Mouse (Mus musculus) C2C12 (cell line): ENCODE data around the gene Celf2. TPM values are rescaled to one million over a fixed set of nuclear protein-coding genes. Genes with fewer than 3 reads are reported as not detected.

Experiments
- H3K27me3 ChIP-seq: one replicate; pipeline ENCODE4 v1.6.1; 2011; ENCODE audit not compliant: control insufficient read depth, insufficient read depth, insufficient read length
- H3K36me3 ChIP-seq: one replicate; pipeline ENCODE4 v1.6.1; 2011; ENCODE audit not compliant: control insufficient read depth, insufficient read depth
- H3K4me3 ChIP-seq: one replicate; pipeline ENCODE4 v1.5.1; 2011; ENCODE audit warnings: mild to moderate bottlenecking, control low read depth; ENCODE audit not compliant: poor library complexity, insufficient read depth, severe bottlenecking
- H3K79me2 ChIP-seq: one replicate; pipeline ENCODE4 v1.6.1; 2011; ENCODE audit not compliant: control insufficient read depth, insufficient read depth
- H3K79me3 ChIP-seq: one replicate; pipeline ENCODE4 v1.6.1; 2011; ENCODE audit warnings: low read depth, control low read depth
- H3ac ChIP-seq: one replicate; pipeline ENCODE3; 2011; ENCODE audit warnings: low read depth; ENCODE audit not compliant: control insufficient read depth, insufficient read length
- CEBPB ChIP-seq: IDR thresholded peaks from one replicate; pipeline ENCODE4 v1.6.1; 2011; ENCODE audit warnings: low read depth, mild to moderate bottlenecking, control low read depth, moderate library complexity
- CTCF ChIP-seq: IDR thresholded peaks from one replicate; pipeline ENCODE4 v1.5.1; 2011; ENCODE audit not compliant: control insufficient read depth, insufficient read depth, insufficient read length
- FOSL1 ChIP-seq: IDR thresholded peaks from one replicate; pipeline ENCODE4 v1.8.0; 2011; ENCODE audit warnings: mild to moderate bottlenecking, low read length; ENCODE audit not compliant: poor library complexity, insufficient read depth, severe bottlenecking
- MAX ChIP-seq: IDR thresholded peaks from one replicate; pipeline ENCODE4 v1.6.1; 2011; ENCODE audit warnings: mild to moderate bottlenecking, control low read depth
- MYOD1 ChIP-seq: IDR thresholded peaks from one replicate; pipeline ENCODE4 v1.6.1; 2011; ENCODE audit warnings: low read depth; ENCODE audit not compliant: control insufficient read depth, insufficient read length
- MYOG ChIP-seq: IDR thresholded peaks from one replicate; pipeline ENCODE4 v1.6.1; 2011; ENCODE audit not compliant: control insufficient read depth, insufficient read length; ENCODE audit errors: extremely low read depth
- USF1 ChIP-seq: IDR thresholded peaks from one replicate; pipeline ENCODE4 v1.6.1; 2011; ENCODE audit warnings: low read depth, mild to moderate bottlenecking, control low read depth, moderate library complexity
- polyA plus RNA-seq: library from polyadenylated mRNA; unstranded; fragments of >200 nt; fragmentation: generic; extraction: Trizol; gene quantifications from one replicate; pipeline ENCODE4 v1.2.1, GENCODE M21; 2012; ENCODE audit warnings: missing spikeins

The Celf2 gene
- polyA plus RNA-seq, 1 experiment, result 14.3 TPM

GRCm38 (mm10) chr2:6732026-6732425 is 777.3 kb downstream of the Celf2 start:
- H3K79me2 ChIP-seq, result no peaks in the 10 kb centered on the region
- TF ChIP-seq CTCF (no peak), CEBPB (no peak), MYOD1 (no peak)
- H3K4me3 ChIP-seq, result no peak overlapping the region
- no peaks in the 10 kb centered on the region for H3K36me3 ChIP-seq
- H3ac ChIP-seq, result no peak overlapping the region
- H3K79me3 ChIP-seq, result no peaks in the 10 kb centered on the region
- H3K27me3 ChIP-seq, result no peaks in the 10 kb centered on the region

GRCm38 (mm10) chr2:6730860-6731259 is 778.5 kb downstream of the Celf2 start:
- no peaks in the 10 kb centered on the region for H3K36me3 ChIP-seq
- no peaks in the 10 kb centered on the region for H3K79me3 ChIP-seq
- H3ac ChIP-seq, result no peak overlapping the region
- H3K4me3 ChIP-seq, result no peak overlapping the region
- H3K79me2 ChIP-seq, result no peaks in the 10 kb centered on the region
- no peaks in the 10 kb centered on the region for H3K27me3 ChIP-seq
- TF ChIP-seq MAX (no peak), CTCF (no peak), FOSL1 (no peak), MYOD1 (no peak), USF1 (no peak), CEBPB (no peak), MYOG (no peak)

- no peak for TF ChIP-seq MYOD1
- TF ChIP-seq FOSL1, result no peak
- no peak for TF ChIP-seq MYOG
- no peak for TF ChIP-seq USF1
- TF ChIP-seq CTCF, result no peak
- no peak for TF ChIP-seq CEBPB
- TF ChIP-seq MAX, result no peak
- Histone ChIP-seq H3K27me3 (no peaks in the 10 kb centered on the region), H3K4me3 (no peak overlapping the region), H3ac (no peak overlapping the region), H3K36me3 (no peaks in the 10 kb centered on the region), H3K79me3 (no peaks in the 10 kb centered on the region), H3K79me2 (no peaks in the 10 kb centered on the region)
These were observed 779.4 kb downstream of the Celf2 start for GRCm38 (mm10) chr2:6729984-6730383.

- Histone ChIP-seq H3K79me3 (no peaks in the 10 kb centered on the region), H3ac (no peak overlapping the region), H3K27me3 (no peaks in the 10 kb centered on the region), H3K79me2 (no peaks in the 10 kb centered on the region), H3K4me3 (no peak overlapping the region), H3K36me3 (no peaks in the 10 kb centered on the region)
- TF ChIP-seq MYOG (no peak), CEBPB (no peak), CTCF (no peak), MAX (no peak), MYOD1 (no peak), USF1 (no peak), FOSL1 (no peak)
These were observed 780.5 kb downstream of the Celf2 start for GRCm38 (mm10) chr2:6728840-6729252.

GRCm38 (mm10) chr2:6727366-6727765 is 782.0 kb downstream of the Celf2 start:
- TF ChIP-seq CTCF, result no peak
- no peak for TF ChIP-seq FOSL1
- TF ChIP-seq CEBPB, result no peak
- TF ChIP-seq USF1, result no peak
- Histone ChIP-seq H3K27me3 (no peaks in the 10 kb centered on the region), H3K36me3 (no peaks in the 10 kb centered on the region), H3K4me3 (no peak overlapping the region), H3K79me2 (no peaks in the 10 kb centered on the region), H3K79me3 (no peaks in the 10 kb centered on the region), H3ac (no peak overlapping the region)

GRCm38 (mm10) chr2:6726071-6726470 is 783.3 kb downstream of the Celf2 start:
- Histone ChIP-seq H3K79me2 (no peaks in the 10 kb centered on the region), H3K79me3 (no peaks in the 10 kb centered on the region), H3K27me3 (no peaks in the 10 kb centered on the region), H3K36me3 (no peaks in the 10 kb centered on the region), H3ac (no peak overlapping the region), H3K4me3 (no peak overlapping the region)
- TF ChIP-seq CEBPB, result no peak
- no peak for TF ChIP-seq MAX
- no peak for TF ChIP-seq FOSL1
- TF ChIP-seq MYOD1, result no peak
- no peak for TF ChIP-seq USF1
- TF ChIP-seq MYOG, result no peak
- no peak for TF ChIP-seq CTCF
